Mouse (Mus musculus) heart, postnatal 0 days (tissue): ENCODE data around the gene Syn3.

Source experiments
- CTCF ChIP-seq: IDR thresholded peaks from 2 replicates; pipeline ENCODE4 v1.5.1; 2016; ENCODE audit warnings: antibody characterized with exemption, control low read depth, low read depth
- EP300 ChIP-seq: IDR thresholded peaks from 2 replicates; pipeline ENCODE4 v1.6.1; 2016; ENCODE audit warnings: antibody characterized with exemption, low read depth

DNA sequence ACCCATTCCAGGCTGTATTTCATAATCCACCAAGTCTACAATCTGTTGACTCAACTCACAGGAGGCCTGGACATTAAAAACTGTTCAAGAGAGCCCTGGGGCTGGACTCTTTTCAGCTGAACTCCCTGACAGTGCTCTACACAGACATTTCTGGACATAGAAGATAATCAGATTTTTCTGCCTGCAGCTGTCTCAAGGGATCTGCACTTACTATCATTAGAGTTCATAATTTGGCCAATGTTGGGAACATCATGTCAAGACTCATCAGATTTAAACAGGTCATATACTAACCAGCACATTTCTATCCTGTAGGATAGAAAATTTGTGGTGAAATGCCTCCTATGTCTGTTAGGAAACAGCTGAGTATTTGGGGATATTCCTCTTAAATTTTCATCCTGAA, 12.2 kb upstream of the Syn3 start:
- no peak for TF ChIP-seq CTCF
- no peak for TF ChIP-seq EP300
